Mouse (Mus musculus): ENCODE measurements around the gene Ffar4.

GRCm38 (mm10) chr19:38143540-38144271 is 46.8 kb downstream of the Ffar4 start:
- no peak for TF ChIP-seq CTCF (IDR thresholded peaks at IDR 0.05; ENCODE audit: insufficient read depth, low read depth, low read length)
- no peak for TF ChIP-seq POLR2A (IDR thresholded peaks at IDR 0.05; ENCODE audit: insufficient read depth, low read depth, low read length)

Data from olfactory bulb, adult 2 months (tissue).